Mouse (Mus musculus) spleen, adult 2 months (tissue): ENCODE results near the gene Olfr1537.

ENCODE experiments used
- CTCF ChIP-seq: fragments of 200-500 bp; IDR thresholded peaks from 2 replicates; pipeline ENCODE4 v1.5.1; 2011; ENCODE audit warnings: mild to moderate bottlenecking, inconsistent platforms; ENCODE audit not compliant: insufficient read depth, insufficient read length, insufficient replicate concordance; ENCODE audit errors: extremely low read depth
- POLR2A ChIP-seq: fragments of 200-500 bp; IDR thresholded peaks from 2 replicates; pipeline ENCODE4 v1.6.1; 2011; ENCODE audit warnings: low read depth, low read length, inconsistent platforms

- TF ChIP-seq CTCF: no peak
- TF ChIP-seq POLR2A: no peak
These were observed 48.2 kb downstream of the Olfr1537 start, which contains the start of gene Olfr944 for GRCm38 (mm10) chr9:39201620-39202019.
